Mouse (Mus musculus) E14TG2a.4 (cell line): ENCODE data around the gene Asic5.

ENCODE experiments used
- H3K27me3 ChIP-seq: 2 replicates; pipeline ENCODE4 v1.6.1; 2014; ENCODE audit warnings: low read length, control low read depth; ENCODE audit not compliant: insufficient read depth
- H3K36me3 ChIP-seq: 2 replicates; pipeline ENCODE4 v1.6.1; 2014; ENCODE audit warnings: low read length, control low read depth; ENCODE audit not compliant: insufficient read depth
- H3K4me1 ChIP-seq: replicated peaks from 2 replicates; pipeline ENCODE4 v1.6.1; 2014; ENCODE audit warnings: low read depth, low read length, control low read depth
- H3K4me3 ChIP-seq: replicated peaks from 2 replicates; pipeline ENCODE4 v1.5.1; 2014; ENCODE audit warnings: mild to moderate bottlenecking, low read length
- H3K9me3 ChIP-seq: 2 replicates; pipeline ENCODE4 v1.6.1; 2014; ENCODE audit warnings: low read length, control low read depth
- CTCF ChIP-seq: conservative IDR thresholded peaks from 2 replicates; pipeline ENCODE4 v1.5.1; 2014; ENCODE audit warnings: low read length
- NANOG ChIP-seq: IDR thresholded peaks from 2 replicates; pipeline ENCODE4 v1.6.1; 2014; ENCODE audit warnings: borderline replicate concordance, low read length, mixed read lengths
- POU5F1 ChIP-seq: IDR thresholded peaks from 2 replicates; pipeline ENCODE4 v1.6.1; 2014; ENCODE audit warnings: low read length, borderline replicate concordance

The Asic5 gene

DNA sequence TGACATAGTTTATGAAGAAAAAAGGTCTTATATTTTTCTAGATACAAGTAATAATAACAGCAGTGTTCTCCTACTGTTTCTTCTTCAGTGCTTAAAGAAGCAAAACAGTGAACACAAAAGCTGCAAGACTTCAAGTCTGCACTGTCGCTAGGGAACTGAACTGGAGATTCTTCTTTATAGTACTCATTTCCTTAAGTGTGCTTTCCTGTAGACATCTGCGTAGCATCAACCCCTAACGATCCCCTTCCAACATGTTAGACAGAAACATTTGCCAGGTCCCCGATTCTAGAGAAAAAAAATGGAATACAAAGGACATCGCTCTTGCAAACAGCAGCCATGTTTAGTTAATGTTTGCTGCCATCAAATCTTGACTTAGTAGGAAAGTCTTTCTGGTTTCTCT lies 85.7 kb downstream of the Asic5 start:
- no peaks in the 10 kb centered on the region for H3K36me3 ChIP-seq
- TF ChIP-seq POU5F1 (no peak), NANOG (no peak), CTCF (no peak)
- no peaks in the 10 kb centered on the region for H3K4me1 ChIP-seq
- no peaks in the 10 kb centered on the region for H3K9me3 ChIP-seq
- no peak overlapping the region for H3K4me3 ChIP-seq
- peaks cover 9% of the 10 kb centered on the region for H3K27me3 ChIP-seq
